Mouse (Mus musculus) E14TG2a.4 (cell line): Measurements from ENCODE around the gene Tfdp2.

Experiments
- CTCF ChIP-seq: conservative IDR thresholded peaks from 2 replicates; pipeline ENCODE4 v1.5.1; 2014; ENCODE audit warnings: low read length
- NANOG ChIP-seq: IDR thresholded peaks from 2 replicates; pipeline ENCODE4 v1.6.1; 2014; ENCODE audit warnings: borderline replicate concordance, low read length, mixed read lengths
- POU5F1 ChIP-seq: IDR thresholded peaks from 2 replicates; pipeline ENCODE4 v1.6.1; 2014; ENCODE audit warnings: low read length, borderline replicate concordance

- TF ChIP-seq CTCF (no peak), POU5F1 (no peak), NANOG (no peak)
Observed at GRCm38 (mm10) chr9:96350476-96350875, 154.4 kb downstream of the Tfdp2 start.
